Mouse (Mus musculus) kidney, adult 2 months (tissue): ENCODE data around the gene Kalrn. TPM values are rescaled to one million over a fixed set of nuclear protein-coding genes. Genes with fewer than 3 reads are reported as not detected.

Experiments
- DNase-seq: peaks from one replicate; pipeline ENCODE4 v3.0.0; 2021
- H3K27ac ChIP-seq: fragments of 200-500 bp; 2 replicates; pipeline ENCODE4 v1.5.1; 2012; ENCODE audit warnings: low read depth, low read length, control low read depth, inconsistent platforms; ENCODE audit not compliant: insufficient read depth
- H3K27me3 ChIP-seq: fragments of 200-500 bp; replicated peaks from 2 replicates; pipeline ENCODE4 v1.6.1; 2012; ENCODE audit warnings: mild to moderate bottlenecking, moderate library complexity, low read length, inconsistent platforms; ENCODE audit not compliant: control insufficient read depth, insufficient read depth
- H3K36me3 ChIP-seq: fragments of 200-500 bp; 2 replicates; pipeline ENCODE4 v1.6.1; 2012; ENCODE audit warnings: mild to moderate bottlenecking, moderate library complexity, low read length, inconsistent platforms; ENCODE audit not compliant: control insufficient read depth, insufficient read depth
- H3K4me1 ChIP-seq: fragments of 200-500 bp; 2 replicates; pipeline ENCODE4 v1.6.1; 2011; ENCODE audit warnings: low read length; ENCODE audit not compliant: control insufficient read depth, insufficient read depth
- H3K4me3 ChIP-seq: fragments of 200-500 bp; 2 replicates; pipeline ENCODE4 v1.5.1; 2011; ENCODE audit warnings: mild to moderate bottlenecking, low read depth, low read length, control low read depth; ENCODE audit not compliant: insufficient read depth
- CTCF ChIP-seq: fragments of 200-500 bp; conservative IDR thresholded peaks from 2 replicates; pipeline ENCODE4 v1.5.1; 2011; ENCODE audit warnings: low read depth, mild to moderate bottlenecking, control low read depth, low read length, moderate library complexity, mixed read lengths; ENCODE audit not compliant: insufficient read depth, insufficient read length
- POLR2A ChIP-seq: fragments of 200-500 bp; IDR thresholded peaks from one replicate; pipeline ENCODE4 v1.6.1; 2011; ENCODE audit warnings: low read depth, low read length, control low read depth
- WGBS: fragments of 180-500 bp; shearing (Covaris S2); methylation state at CpG from one replicate; pipeline ENCODE4 v1.1.7; 2018; 5-methylcytosine and 5-hydroxymethylcytosine counted together
- polyA plus RNA-seq: library from polyadenylated mRNA; depleted of rRNA; stranded (reverse); fragments of >200 nt; gene quantifications from 2 replicates; pipeline ENCODE4 v1.2.3, GENCODE M21; 2012

The Kalrn gene
- polyA plus RNA-seq, 1 experiment, result 8.6 TPM

GRCm38 (mm10) chr16:33943388-33943787 lies 629.9 kb downstream of the Kalrn start:
- H3K4me3 ChIP-seq, result no peak overlapping the region
- no peak for TF ChIP-seq POLR2A
- TF ChIP-seq CTCF, result no peak
- no peak for DNase-seq
- no peak overlapping the region for H3K27ac ChIP-seq
- H3K27me3 ChIP-seq, result no peaks in the 10 kb centered on the region
- peaks cover 39% of the 10 kb centered on the region for H3K4me1 ChIP-seq
- 99% methylated on average over 6 of the region's 6 CpGs for WGBS
- no peaks in the 10 kb centered on the region for H3K36me3 ChIP-seq

GRCm38 (mm10) chr16:33942341-33942740 lies 631.0 kb downstream of the Kalrn start:
- 52% methylated on average over 11 of the region's 11 CpGs for WGBS
- Histone ChIP-seq H3K36me3 (no peaks in the 10 kb centered on the region), H3K4me1 (peaks cover 42% of the 10 kb centered on the region), H3K4me3 (no peak overlapping the region), H3K27ac (no peak overlapping the region), H3K27me3 (no peaks in the 10 kb centered on the region)
- DNase-seq, result peak; percentile 90
- TF ChIP-seq CTCF (no peak), POLR2A (no peak)

GRCm38 (mm10) chr16:33941271-33941781 lies 632.0 kb downstream of the Kalrn start:
- no peaks in the 10 kb centered on the region for H3K27me3 ChIP-seq
- H3K4me3 ChIP-seq, result no peak overlapping the region
- peak; percentile 78 for DNase-seq
- no peak overlapping the region; the same call in 1 of the 2 replicates for H3K27ac ChIP-seq
- H3K36me3 ChIP-seq, result no peaks in the 10 kb centered on the region
- 39% methylated on average over 11 of the region's 11 CpGs for WGBS
- H3K4me1 ChIP-seq, result peaks cover 37% of the 10 kb centered on the region
- TF ChIP-seq POLR2A (no peak), CTCF (no peak)

- DNase-seq, result no peak
- WGBS, result 80% methylated on average over 5 of the region's 5 CpGs
- no peaks in the 10 kb centered on the region for H3K36me3 ChIP-seq
- H3K27ac ChIP-seq, result no peak overlapping the region
- TF ChIP-seq CTCF, result no peak
- no peak for TF ChIP-seq POLR2A
- H3K4me1 ChIP-seq, result peaks cover 28% of the 10 kb centered on the region
- H3K4me3 ChIP-seq, result no peak overlapping the region
- H3K27me3 ChIP-seq, result no peaks in the 10 kb centered on the region
Measured at GRCm38 (mm10) chr16:33940095-33940494, 633.2 kb downstream of the Kalrn start.

- WGBS, result 44% methylated on average over 9 of the region's 9 CpGs
- no peak overlapping the region for H3K27ac ChIP-seq
Measured at GRCm38 (mm10) chr16:33939636-33940035, 633.7 kb downstream of the Kalrn start.

GRCm38 (mm10) chr16:33939133-33939531 lies 634.2 kb downstream of the Kalrn start:
- Histone ChIP-seq H3K27me3 (no peaks in the 10 kb centered on the region), H3K27ac (peak overlapping the region; percentile 2; the same call in 1 of the 2 replicates), H3K4me3 (no peak overlapping the region), H3K4me1 (peaks cover 32% of the 10 kb centered on the region), H3K36me3 (no peaks in the 10 kb centered on the region)
- WGBS, result 79% methylated on average over 2 of the region's 2 CpGs
- no peak for DNase-seq
- no peak for TF ChIP-seq POLR2A
- no peak for TF ChIP-seq CTCF

More at GRCm38 (mm10) chr16:33939636-33940035, 633.7 kb downstream of the Kalrn start:
- Histone ChIP-seq H3K27me3 (no peaks in the 10 kb centered on the region), H3K36me3 (no peaks in the 10 kb centered on the region), H3K4me3 (no peak overlapping the region), H3K4me1 (peaks cover 28% of the 10 kb centered on the region)
- TF ChIP-seq CTCF, result no peak
- TF ChIP-seq POLR2A, result no peak
- DNase-seq, result no peak

- H3K36me3 ChIP-seq, result no peaks in the 10 kb centered on the region
Measured at GRCm38 (mm10) chr16:33938311-33939132, 634.8 kb downstream of the Kalrn start.

More at GRCm38 (mm10) chr16:33938311-33939132, 634.8 kb downstream of the Kalrn start:
- Histone ChIP-seq H3K4me1 (peaks cover 32% of the 10 kb centered on the region), H3K27ac (peak overlapping the region; percentile 6; the same call in 1 of the 2 replicates), H3K27me3 (no peaks in the 10 kb centered on the region), H3K4me3 (no peak overlapping the region)
- no peak for TF ChIP-seq CTCF
- TF ChIP-seq POLR2A, result no peak
- WGBS, result 62% methylated on average over 12 of the region's 12 CpGs
- no peak for DNase-seq
